Mouse (Mus musculus) heart, postnatal 0 days (tissue): ENCODE results near the gene Faf1. TPM values are rescaled to one million over a fixed set of nuclear protein-coding genes. Genes with fewer than 3 reads are reported as not detected.

Experiments
- ATAC-seq: fragments of 200-750 bp; cut with Nextera tagmentation; 2 replicates; pipeline ENCODE4 v1.8.0; 2017; ENCODE audit warnings: low read depth, moderate number of reproducible peaks, moderate library complexity; ENCODE audit not compliant: insufficient read depth
- DNase-seq: peaks from one replicate; pipeline ENCODE4 v3.0.0-alpha.2; 2016; ENCODE audit warnings: low spot score
- H3K27ac ChIP-seq: fragments of 300-500 bp; sonication (generic); 2 replicates; pipeline ENCODE4 v1.5.1; 2014; ENCODE audit warnings: low read depth, mild to moderate bottlenecking
- H3K27me3 ChIP-seq: fragments of 300-500 bp; sonication (generic); 2 replicates; pipeline ENCODE4 v1.6.1; 2014; ENCODE audit warnings: low read length, mixed read lengths; ENCODE audit not compliant: control insufficient read depth, insufficient read depth
- H3K36me3 ChIP-seq: fragments of 300-500 bp; sonication (generic); replicated peaks from 2 replicates; pipeline ENCODE4 v1.6.1; 2014; ENCODE audit warnings: low read length, mixed read lengths; ENCODE audit not compliant: control insufficient read depth, insufficient read depth
- H3K4me1 ChIP-seq: fragments of 300-500 bp; sonication (generic); 2 replicates; pipeline ENCODE4 v1.6.1; 2014; ENCODE audit warnings: antibody characterized with exemption; ENCODE audit not compliant: control insufficient read depth, insufficient read depth
- H3K4me2 ChIP-seq: fragments of 300-500 bp; sonication (generic); 2 replicates; pipeline ENCODE4 v1.6.1; 2014; ENCODE audit warnings: low read depth, mild to moderate bottlenecking, low read length, moderate library complexity
- H3K4me3 ChIP-seq: fragments of 300-500 bp; sonication (generic); 2 replicates; pipeline ENCODE4 v1.5.1; 2014; ENCODE audit warnings: low read depth, low read length
- H3K9ac ChIP-seq: fragments of 300-500 bp; sonication (generic); replicated peaks from 2 replicates; pipeline ENCODE4 v1.6.1; 2014; ENCODE audit warnings: low read depth, low read length, mixed read lengths
- H3K9me3 ChIP-seq: fragments of 300-500 bp; sonication (generic); replicated peaks from 2 replicates; pipeline ENCODE4 v1.6.1; 2016; ENCODE audit warnings: low read length; ENCODE audit not compliant: control insufficient read depth
- CTCF ChIP-seq: IDR thresholded peaks from 2 replicates; pipeline ENCODE4 v1.5.1; 2016; ENCODE audit warnings: antibody characterized with exemption, control low read depth, low read depth
- EP300 ChIP-seq: IDR thresholded peaks from 2 replicates; pipeline ENCODE4 v1.6.1; 2016; ENCODE audit warnings: antibody characterized with exemption, low read depth
- WGBS: fragments of 180-500 bp; shearing (Covaris S2); extraction: QIAGEN DNeasy Blood & Tissue Kit; methylation state at CpG from one replicate; pipeline ENCODE4 v1.1.7; 2014; 5-methylcytosine and 5-hydroxymethylcytosine counted together
- polyA plus RNA-seq: library from polyadenylated mRNA; unstranded; fragments of >200 nt; fragmentation: Nextera tagmentation; extraction: Ambion mirVana; gene quantifications from 2 replicates; pipeline ENCODE4 v1.2.1, GENCODE M21; 2015
- total RNA-seq: library from RNA; depleted of rRNA; stranded (reverse); fragments of >200 nt; gene quantifications from 2 replicates; pipeline ENCODE4 v1.2.3, GENCODE M21; 2014; ENCODE audit warnings: low replicate concordance

The Faf1 gene
- total and polyA plus RNA-seq, 2 experiments from 2014 or later, result 19.4 to 26.7 TPM

DNA sequence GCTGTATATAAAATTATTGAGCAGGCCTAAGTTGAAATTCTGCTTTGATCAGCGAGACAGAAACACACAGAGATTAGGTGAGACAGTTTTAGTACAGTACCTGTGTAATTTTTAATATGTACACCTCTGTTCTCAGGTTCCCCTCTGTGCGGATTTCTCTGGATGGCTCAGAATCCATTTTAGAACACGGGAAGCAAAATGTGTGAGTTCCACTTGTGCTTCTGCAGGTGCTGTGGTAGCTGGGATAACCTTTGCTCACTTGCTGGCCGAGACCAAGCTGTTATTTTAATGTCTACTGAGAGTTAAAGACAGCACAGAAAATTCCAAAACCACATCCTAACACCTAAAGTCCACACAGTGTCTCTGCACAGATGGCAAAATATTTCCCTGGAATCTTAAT, 20.1 kb upstream of the Faf1 start:
- Histone ChIP-seq H3K4me2 (peak overlapping the region; percentile 95), H3K4me3 (peak overlapping the region; percentile 66), H3K27me3 (0 out of 2 replicates have a peak, but pooled peaks cover 3% of the 10 kb centered on the region), H3K9ac (no peak overlapping the region), H3K27ac (no peak overlapping the region), H3K4me1 (no peaks in the 10 kb centered on the region), H3K36me3 (no peaks in the 10 kb centered on the region), H3K9me3 (no peaks in the 10 kb centered on the region)
- DNase-seq, result no peak
- ATAC-seq, result no peak
- WGBS, result 65% methylated on average over 4 of the region's 4 CpGs
- TF ChIP-seq EP300, result no peak
- TF ChIP-seq CTCF, result no peak

GRCm38 (mm10) chr4:109657021-109657850, 19.2 kb upstream of the Faf1 start:
- Histone ChIP-seq H3K27ac (peak overlapping the region; percentile 4), H3K36me3 (no peaks in the 10 kb centered on the region), H3K4me1 (no peaks in the 10 kb centered on the region), H3K27me3 (0 out of 2 replicates have a peak, but pooled peaks cover 3% of the 10 kb centered on the region), H3K9ac (peak overlapping the region; percentile 69), H3K9me3 (no peaks in the 10 kb centered on the region), H3K4me3 (peak overlapping the region; percentile 66), H3K4me2 (peak overlapping the region; percentile 95)
- 2% methylated on average over 52 of the region's 53 CpGs for WGBS
- ATAC-seq (peak; percentile 84), DNase-seq (peak; percentile 39)
- TF ChIP-seq EP300, result no peak

DNA sequence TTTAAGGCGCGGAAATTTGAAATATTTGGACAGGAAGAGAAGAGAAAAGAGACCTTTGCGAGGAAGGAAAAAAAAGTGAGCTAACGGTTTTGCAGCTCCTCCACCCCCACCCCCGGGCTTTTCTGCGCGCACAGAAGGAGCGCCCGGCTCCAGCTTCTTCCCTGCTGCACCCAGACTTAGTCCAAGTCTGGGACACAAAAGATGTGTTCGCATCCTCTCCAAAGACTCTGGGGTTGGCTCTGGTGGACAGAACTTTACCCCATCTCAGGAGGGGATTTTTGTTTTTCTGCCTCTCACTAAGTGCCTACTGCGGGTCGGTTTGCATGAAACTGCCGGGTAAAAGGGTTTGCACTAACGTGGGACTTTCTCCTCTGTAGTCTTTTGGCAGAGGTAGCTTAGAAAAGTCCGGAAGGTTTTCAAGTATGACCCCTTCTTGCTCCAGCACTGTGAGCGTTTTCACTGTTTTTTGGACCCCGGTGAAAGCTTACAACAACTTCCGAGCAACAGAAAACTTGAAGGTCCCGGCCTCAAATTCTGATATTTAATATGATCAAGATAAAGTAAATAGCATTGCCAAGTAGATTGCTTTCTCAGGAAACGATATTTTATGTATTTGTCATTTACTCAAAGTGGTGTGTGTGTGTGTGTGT, 18.4 kb upstream of the Faf1 start:
- H3K9ac ChIP-seq, result peak overlapping the region; percentile 69
- no peak overlapping the region for H3K27ac ChIP-seq
- H3K9me3 ChIP-seq, result no peaks in the 10 kb centered on the region
- WGBS, result 10% methylated on average over 20 of the region's 20 CpGs
- DNase-seq (peak; percentile 30), ATAC-seq (peak; percentile 26)
- H3K36me3 ChIP-seq, result no peaks in the 10 kb centered on the region
- peak overlapping the region; percentile 95 for H3K4me2 ChIP-seq
- H3K4me3 ChIP-seq, result peak overlapping the region; percentile 66
- H3K27me3 ChIP-seq, result 0 out of 2 replicates have a peak, but pooled peaks cover 3% of the 10 kb centered on the region
- TF ChIP-seq EP300 (no peak), CTCF (no peak)
- H3K4me1 ChIP-seq, result no peaks in the 10 kb centered on the region

GRCm38 (mm10) chr4:109658826-109659225, 17.6 kb upstream of the Faf1 start:
- TF ChIP-seq CTCF (no peak), EP300 (no peak)
- 62% methylated on average over 8 of the region's 8 CpGs for WGBS

GRCm38 (mm10) chr4:109659571-109659970, 16.8 kb upstream of the Faf1 start:
- H3K4me2 ChIP-seq, result no peak overlapping the region
- WGBS, result 92% methylated on average over 2 of the region's 2 CpGs

More at GRCm38 (mm10) chr4:109658826-109659225, 17.6 kb upstream of the Faf1 start:
- no peak overlapping the region for H3K4me2 ChIP-seq
- H3K9ac ChIP-seq, result no peak overlapping the region
- H3K4me1 ChIP-seq, result peaks cover 2% of the 10 kb centered on the region; the same call in 1 of the 2 replicates
- H3K27ac ChIP-seq, result no peak overlapping the region
- H3K36me3 ChIP-seq, result no peaks in the 10 kb centered on the region
- DNase-seq (no peak), ATAC-seq (no peak)
- H3K4me3 ChIP-seq, result no peak overlapping the region
- H3K27me3 ChIP-seq, result 0 out of 2 replicates have a peak, but pooled peaks cover 3% of the 10 kb centered on the region
- no peaks in the 10 kb centered on the region for H3K9me3 ChIP-seq

More at GRCm38 (mm10) chr4:109659571-109659970, 16.8 kb upstream of the Faf1 start:
- Histone ChIP-seq H3K27me3 (0 out of 2 replicates have a peak, but pooled peaks cover 3% of the 10 kb centered on the region), H3K4me1 (peaks cover 8% of the 10 kb centered on the region; the same call in 1 of the 2 replicates), H3K9me3 (no peaks in the 10 kb centered on the region), H3K9ac (no peak overlapping the region), H3K4me3 (no peak overlapping the region), H3K36me3 (no peaks in the 10 kb centered on the region), H3K27ac (no peak overlapping the region)
- DNase-seq, result no peak
- no peak for TF ChIP-seq EP300
- TF ChIP-seq CTCF, result no peak
- no peak for ATAC-seq
